Mouse (Mus musculus) heart, postnatal 0 days (tissue): Measurements from ENCODE around the gene Ap1m2.

Experiments
- CTCF ChIP-seq: IDR thresholded peaks from 2 replicates; pipeline ENCODE4 v1.5.1; 2016; ENCODE audit warnings: antibody characterized with exemption, control low read depth, low read depth
- EP300 ChIP-seq: IDR thresholded peaks from 2 replicates; pipeline ENCODE4 v1.6.1; 2016; ENCODE audit warnings: antibody characterized with exemption, low read depth

DNA sequence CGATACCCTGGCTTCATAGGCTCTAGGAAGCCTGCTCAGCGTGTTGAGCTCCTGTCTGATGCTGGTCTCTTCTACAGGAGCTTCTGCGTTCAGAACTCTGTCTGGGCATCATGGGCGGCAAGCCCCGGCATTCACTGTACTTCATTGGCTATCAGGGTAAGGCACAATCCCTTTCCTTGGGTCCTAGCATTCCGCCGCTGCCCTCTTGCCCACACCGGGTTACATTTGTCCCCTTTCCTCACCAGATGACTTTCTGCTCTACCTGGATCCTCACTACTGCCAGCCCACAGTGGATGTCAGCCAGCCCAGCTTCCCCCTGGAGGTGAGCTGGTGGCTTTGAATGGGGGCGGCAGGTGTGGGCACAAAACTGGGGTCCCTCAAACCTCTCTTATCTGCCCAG, 39.7 kb downstream of the Ap1m2 start:
- TF ChIP-seq CTCF (no peak), EP300 (no peak)
